Mouse (Mus musculus): ENCODE measurements around the gene Slc6a11.

DNA sequence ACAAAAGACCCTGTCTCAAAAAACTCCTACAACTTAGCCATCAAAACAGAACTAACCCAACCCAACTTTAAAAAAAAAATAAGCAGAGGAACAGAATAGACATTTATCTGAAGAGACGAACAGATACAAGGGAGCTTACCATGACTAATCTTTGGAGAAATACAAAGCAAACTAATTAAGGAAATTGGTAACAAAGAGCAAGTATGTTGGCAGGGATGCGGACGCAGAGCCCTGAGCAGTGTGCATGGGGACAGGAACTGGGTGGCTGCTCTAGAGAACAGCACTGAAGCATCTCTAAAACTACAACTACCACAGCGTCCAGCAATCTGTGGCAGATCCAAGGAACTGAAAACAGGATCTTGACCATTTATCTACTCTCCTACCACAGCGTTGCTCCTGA is 11.5 kb upstream of the Slc6a11 start:
- TF ChIP-seq ZC3H11A (IDR thresholded peaks at IDR 0.05; ENCODE audit: borderline replicate concordance, low read depth, low read length) (no peak), ZNF384 (IDR thresholded peaks at IDR 0.05; ENCODE audit: low read depth, low read length) (no peak), CHD2 (IDR thresholded peaks at IDR 0.05; ENCODE audit: low read depth, low read length) (no peak), MAFK (IDR thresholded peaks at IDR 0.05; ENCODE audit: insufficient read depth, low read depth, low read length) (no peak), HCFC1 (IDR thresholded peaks at IDR 0.05; ENCODE audit: borderline replicate concordance, insufficient read depth, low read length) (no peak)

All from ES-E14 (cell line).